Mouse (Mus musculus): ENCODE results near the gene Snx12.
A peak's percentile ranks its signal among the peaks of the same experiment; 100 is the strongest.

Gene Snx12

GRCm38 (mm10) chrX:101221834-101222795, at the start of gene Snx12:
Gene Snx12 (minus strand): TSS chrX:101222563.
- DNase-seq (ENCODE audit: low spot score) = peak; percentile 90

GRCm38 (mm10) chrX:101268755-101269124, 46.4 kb upstream of the Snx12 start, which contains the start of gene Gm20489:
Gene Gm20489 (minus strand): TSS chrX:101269023.
- no peak for DNase-seq (ENCODE audit: low spot score)

- DNase-seq (ENCODE audit: low spot score) = no peak
Observed at GRCm38 (mm10) chrX:101268025-101268754, 45.8 kb upstream of the Snx12 start, which contains the start of gene Il2rg. Gene Il2rg (minus strand): TSS chrX:101268255.

GRCm38 (mm10) chrX:101266631-101267030, 44.3 kb upstream of the Snx12 start:
- no peak for DNase-seq (ENCODE audit: low spot score)

GRCm38 (mm10) chrX:101263892-101264291, 41.5 kb upstream of the Snx12 start, which contains the start of gene Gm614:
Gene Gm614 (minus strand): TSS chrX:101263992.
- no peak for DNase-seq (ENCODE audit: low spot score)

- DNase-seq (ENCODE audit: low spot score) = peak; percentile 68
Observed at GRCm38 (mm10) chrX:101260441-101261325, 38.3 kb upstream of the Snx12 start.

- no peak for DNase-seq (ENCODE audit: low spot score)
Observed at GRCm38 (mm10) chrX:101256603-101257002, 34.2 kb upstream of the Snx12 start.

- DNase-seq (ENCODE audit: low spot score) = no peak
Observed at GRCm38 (mm10) chrX:101254740-101255139, 32.4 kb upstream of the Snx12 start.

- peak; percentile 91 for DNase-seq (ENCODE audit: low spot score)
Observed at GRCm38 (mm10) chrX:101253952-101254729, 31.8 kb upstream of the Snx12 start, which contains the start of gene Foxo4. Gene Foxo4 (plus strand): TSS chrX:101254528.

GRCm38 (mm10) chrX:101245011-101245410, 22.6 kb upstream of the Snx12 start:
- DNase-seq (ENCODE audit: low spot score) = no peak

GRCm38 (mm10) chrX:101222796-101223162, 416 bp upstream of the Snx12 start:
- no peak for DNase-seq (ENCODE audit: low spot score)

GRCm38 (mm10) chrX:101189285-101189684, 33.1 kb downstream of the Snx12 start:
- no peak for DNase-seq (ENCODE audit: low spot score)

GRCm38 (mm10) chrX:101187647-101188046, 34.7 kb downstream of the Snx12 start:
- no peak for DNase-seq (ENCODE audit: low spot score)

- no peak for DNase-seq (ENCODE audit: low spot score)
Observed at GRCm38 (mm10) chrX:101173388-101173787, 49.0 kb downstream of the Snx12 start.

GRCm38 (mm10) chrX:101168425-101168824, 53.9 kb downstream of the Snx12 start:
- DNase-seq (ENCODE audit: low spot score) = no peak

GRCm38 (mm10) chrX:101163739-101164138, 58.6 kb downstream of the Snx12 start:
- DNase-seq (ENCODE audit: low spot score) = no peak

GRCm38 (mm10) chrX:101163278-101163677, 59.1 kb downstream of the Snx12 start:
- DNase-seq (ENCODE audit: low spot score) = no peak

- no peak for DNase-seq (ENCODE audit: low spot score)
Observed at GRCm38 (mm10) chrX:101162532-101162931, 59.8 kb downstream of the Snx12 start.

GRCm38 (mm10) chrX:101157488-101157887, 64.9 kb downstream of the Snx12 start:
- peak; percentile 66 for DNase-seq (ENCODE audit: low spot score)

- no peak for DNase-seq (ENCODE audit: low spot score)
Observed at GRCm38 (mm10) chrX:101156369-101156768, 66.0 kb downstream of the Snx12 start.

GRCm38 (mm10) chrX:101147506-101147905, 74.9 kb downstream of the Snx12 start:
- DNase-seq (ENCODE audit: low spot score) = no peak

Data from yolk sac, embryonic 10.5 days (tissue).